Comparison of ENCODE assay signal across 8 mouse cellular contexts in genomic region chr2:121957216-121957792, GRCm38 (mm10). TPM values are rescaled to one million over a fixed set of nuclear protein-coding genes. Genes with fewer than 3 reads are reported as not detected.
DNase-seq lines count a peak whose midpoint lies in the region; ATAC-seq and TF ChIP-seq lines count a peak whose summit lies in the region.

No protein-coding gene starts in this region.

- H3K4me1 ChIP-seq in hindbrain, embryonic 16.5 days (ENCODE audit: control insufficient read depth, insufficient read depth, low read depth, low read length): peaks cover 17% of the 10 kb centered on the region

- H3K4me2 ChIP-seq in hindbrain, embryonic 16.5 days (ENCODE audit: low read length): peak overlapping the region; percentile 69

- intact Hi-C loops in left cerebral cortex, adult 2 months (cut with DNase I): no loop called here

- no peaks in the 10 kb centered on the region for H3K9me3 ChIP-seq in hindbrain, embryonic 16.5 days (ENCODE audit: control insufficient read depth, low read length)

- ATAC-seq in hindbrain, embryonic 16.5 days: no peak

- H3K4me3 ChIP-seq in left cerebral cortex, adult 2 months: peak overlapping the region; percentile 96
- peak overlapping the region; percentile 69 for H3K4me3 ChIP-seq in hindbrain, embryonic 16.5 days (ENCODE audit: low read length)

- no peak for TF ChIP-seq CTCF in left cerebral cortex, adult 2 months (IDR thresholded peaks at IDR 0.05)
- TF ChIP-seq CTCF in brain, embryonic 14.5 days (IDR thresholded peaks at IDR 0.05; ENCODE audit: borderline replicate concordance, extremely low read depth, insufficient read depth, insufficient read length): no peak

- DNase-seq in left cerebral cortex, adult 2 months (ENCODE audit: extremely low spot score in 1 of 2, low spot score in 2 of 2): no peak
- DNase-seq in left cerebral cortex, adult 11 months (ENCODE audit: low spot score): no peak
- DNase-seq in brain, embryonic 14.5 days (ENCODE audit: low read depth): peak; percentile 3
- DNase-seq in naive thymus-derived CD4-positive, alpha-beta T cell, adult 2 months (ENCODE audit: low read depth): peak; percentile 46
- no peak for DNase-seq in urinary bladder, adult 18-20 months (ENCODE audit: low spot score in 2 of 2)
- DNase-seq in layer of hippocampus, adult 18-20 months (ENCODE audit: low spot score in 2 of 2): no peak
- no peak for DNase-seq in frontal cortex, postnatal 36 days (ENCODE audit: low spot score in 2 of 2)

- H3K9ac ChIP-seq in hindbrain, embryonic 16.5 days (ENCODE audit: low read depth, low read length): peak overlapping the region; percentile 83

- H3K27ac ChIP-seq in left cerebral cortex, adult 2 months: no peak overlapping the region; the same call in 1 of the 2 replicates
- no peak overlapping the region for H3K27ac ChIP-seq in hindbrain, embryonic 16.5 days (ENCODE audit: low read depth, low read length)

- 14% methylated on average over 8 of the region's 8 CpGs for WGBS in hindbrain, embryonic 16.5 days

- H3K36me3 ChIP-seq in hindbrain, embryonic 16.5 days (ENCODE audit: control insufficient read depth, insufficient read depth, low read length): peaks cover 3% of the 10 kb centered on the region; the same call in 1 of the 2 replicates

- no peak for TF ChIP-seq POLR2A in brain, embryonic 14.5 days (IDR thresholded peaks at IDR 0.05; ENCODE audit: borderline replicate concordance, extremely low read depth, insufficient read depth, insufficient read length, poor library complexity, severe bottlenecking)

- H3K27me3 ChIP-seq in hindbrain, embryonic 16.5 days (replicated peaks; ENCODE audit: control insufficient read depth, insufficient read depth, low read length): no peaks in the 10 kb centered on the region

RNA-seq across cellular contexts. Expression of gene Mageb3, which starts 1.4 kb away (rescaled TPM):
- total RNA-seq in left cerebral cortex, adult 2 months (2021): under 1 TPM; 0.29 to 0.33 TPM
- polyA plus RNA-seq in brain, embryonic 14.5 days (2012; rRNA removed): 0.40 and 0.68 TPM in 2 replicates
- 0.42 and 0.48 TPM in 2 replicates for polyA plus RNA-seq in hindbrain, embryonic 16.5 days (2015; fragmentation: Nextera tagmentation; extraction: Ambion mirVana)
- total RNA-seq in layer of hippocampus, adult 18-20 months (2021): under 1 TPM; 0.12 to 0.25 TPM

RNA-seq across cellular contexts. Expression of gene Ctdspl2, which starts 1.5 kb away (rescaled TPM):
- total RNA-seq in left cerebral cortex, adult 2 months (2021): 10 to 100 TPM; 33.2 to 34.2 TPM
- polyA plus RNA-seq in brain, embryonic 14.5 days (2012; rRNA removed): 21.7 and 21.8 TPM in 2 replicates
- 29.0 and 30.1 TPM in 2 replicates for polyA plus RNA-seq in hindbrain, embryonic 16.5 days (2015; fragmentation: Nextera tagmentation; extraction: Ambion mirVana)
- total RNA-seq in layer of hippocampus, adult 18-20 months (2021): 10 to 100 TPM; 32.8 to 36.3 TPM

Comparison
In these comparisons a context has a peak if more than half of its experiments do, and no peak if none do; other contexts are left out.
1. DNase-seq: peak in brain, embryonic 14.5 days (single experiment) and naive thymus-derived CD4-positive, alpha-beta T cell, adult 2 months (single experiment); none in left cerebral cortex, adult 2 months (0 of 2), left cerebral cortex, adult 11 months (single experiment), urinary bladder, adult 18-20 months (0 of 2), layer of hippocampus, adult 18-20 months (0 of 2) and frontal cortex, postnatal 36 days (0 of 2).